Mouse (Mus musculus): ENCODE measurements around the gene Atrnl1.

DNA sequence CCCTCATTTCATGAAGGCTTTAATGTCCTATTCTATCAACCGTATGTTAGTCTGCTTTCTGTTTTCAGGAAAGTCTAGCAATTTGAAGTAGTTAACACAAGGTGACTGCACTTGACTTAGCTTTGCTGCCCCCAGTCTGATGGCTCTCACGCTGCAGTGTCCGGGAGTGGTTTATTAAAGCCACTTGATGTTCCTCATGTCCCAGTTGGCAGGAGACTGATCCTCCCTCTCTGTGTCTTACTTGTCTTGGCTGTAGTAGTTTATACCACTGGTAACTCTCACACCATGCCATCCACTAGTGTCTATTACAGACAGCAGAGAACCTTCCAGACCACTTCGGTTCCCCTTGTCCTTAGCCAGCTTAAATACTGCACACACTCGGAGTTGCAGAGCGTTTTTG, 404.9 kb downstream of the Atrnl1 start:
- TF ChIP-seq MAFK (IDR thresholded peaks at IDR 0.05; ENCODE audit: insufficient read depth, low read depth, low read length) (no peak), ZC3H11A (IDR thresholded peaks at IDR 0.05; ENCODE audit: borderline replicate concordance, low read depth, low read length) (no peak)
